Mouse (Mus musculus) MEL (cell line): ENCODE results near the gene St6galnac3.

Experiments
- CHD2 ChIP-seq: IDR thresholded peaks from 2 replicates; pipeline ENCODE4 v1.6.1; 2011; ENCODE audit warnings: low read length, improper control_type of control experiment
- CTCF ChIP-seq, 3 experiments: IDR thresholded peaks in 2 of 3; conservative IDR thresholded peaks in 1 of 3; 2 replicates each; pipeline ENCODE4 v1.5.1; 2011 to 2012; ENCODE audit warnings: low read length in 3 of 3, low read depth in 2 of 3, mild to moderate bottlenecking in 2 of 3, improper control_type of control experiment in 1 of 3, inconsistent platforms in 1 of 3, mixed read lengths in 1 of 3, moderate library complexity in 1 of 3; ENCODE audit not compliant: control insufficient read depth in 1 of 3, insufficient read depth in 1 of 3, poor library complexity in 1 of 3, severe bottlenecking in 1 of 3
- EP300 ChIP-seq, 2 experiments: IDR thresholded peaks; 2 replicates each; pipeline ENCODE4 v1.6.1; 2011; ENCODE audit warnings: improper control_type of control experiment in 2 of 2, low read length in 2 of 2, low read depth in 1 of 2, mild to moderate bottlenecking in 1 of 2
- JUND ChIP-seq: IDR thresholded peaks from 2 replicates; pipeline ENCODE4 v1.6.1; 2011; ENCODE audit warnings: low read depth, mild to moderate bottlenecking, improper control_type of control experiment, low read length
- POLR2A ChIP-seq, 2 experiments: IDR thresholded peaks; 2 replicates each; pipeline ENCODE4 v1.6.1; 2011 to 2012; ENCODE audit warnings: low read length in 2 of 2, mild to moderate bottlenecking in 2 of 2, control low read depth in 1 of 2, improper control_type of control experiment in 1 of 2, low read depth in 1 of 2, moderate library complexity in 1 of 2; ENCODE audit not compliant: control insufficient read depth in 1 of 2, insufficient read depth in 1 of 2, poor library complexity in 1 of 2
- ZNF384 ChIP-seq: IDR thresholded peaks from 2 replicates; pipeline ENCODE4 v1.6.1; 2012; ENCODE audit warnings: low read depth, mild to moderate bottlenecking, inconsistent platforms, low read length, improper control_type of control experiment

- TF ChIP-seq EP300 (IDR thresholded peaks at IDR 0.05; ENCODE audit: low read depth in 1 of 2, low read length in 2 of 2) = no peak
- no peak for TF ChIP-seq POLR2A (IDR thresholded peaks at IDR 0.05; ENCODE audit: control insufficient read depth in 1 of 2, insufficient read depth in 1 of 2, low read depth in 1 of 2, low read length in 2 of 2, poor library complexity in 1 of 2)
- no peak for TF ChIP-seq CTCF (IDR thresholded peaks at IDR 0.05 in 2 of 3, conservative IDR thresholded peaks at IDR 0.05 in 1 of 3; ENCODE audit: control insufficient read depth in 1 of 3, insufficient read depth in 1 of 3, low read depth in 2 of 3, low read length in 3 of 3, poor library complexity in 1 of 3, severe bottlenecking in 1 of 3)
- no peak for TF ChIP-seq CHD2
- no peak for TF ChIP-seq JUND
- TF ChIP-seq ZNF384 = no peak
Observed at GRCm38 (mm10) chr3:153641805-153642204, 83.2 kb downstream of the St6galnac3 start.
